Mouse (Mus musculus) testis, postnatal 10 days (tissue): ENCODE measurements around the gene Trpc4ap.

Experiments used
- DNase-seq: peaks from one replicate; pipeline ENCODE4 v3.0.0; 2021; ENCODE audit warnings: low spot score

The Trpc4ap gene

GRCm38 (mm10) chr2:155693136-155693535 lies 952 bp upstream of the Trpc4ap start:
- DNase-seq = no peak

GRCm38 (mm10) chr2:155691336-155691722 lies 855 bp downstream of the Trpc4ap start:
- DNase-seq = no peak

GRCm38 (mm10) chr2:155689211-155689610 lies 3.0 kb downstream of the Trpc4ap start:
- DNase-seq = no peak

GRCm38 (mm10) chr2:155687746-155688145 lies 4.4 kb downstream of the Trpc4ap start:
- DNase-seq = no peak

GRCm38 (mm10) chr2:155686572-155686971 lies 5.6 kb downstream of the Trpc4ap start:
- DNase-seq = no peak

- no peak for DNase-seq
These were observed 8.4 kb downstream of the Trpc4ap start for GRCm38 (mm10) chr2:155683821-155684220.

- no peak for DNase-seq
These were observed 9.0 kb downstream of the Trpc4ap start for GRCm38 (mm10) chr2:155683137-155683536.

- DNase-seq = no peak
These were observed 10.3 kb downstream of the Trpc4ap start for GRCm38 (mm10) chr2:155681874-155682273.

- no peak for DNase-seq
These were observed 11.0 kb downstream of the Trpc4ap start for GRCm38 (mm10) chr2:155681194-155681593.

- DNase-seq = no peak
These were observed 11.6 kb downstream of the Trpc4ap start for GRCm38 (mm10) chr2:155680591-155680990.

GRCm38 (mm10) chr2:155679586-155680110 lies 12.5 kb downstream of the Trpc4ap start:
- DNase-seq = no peak

- DNase-seq = no peak
These were observed 17.1 kb downstream of the Trpc4ap start for GRCm38 (mm10) chr2:155675118-155675517.

- peak; percentile 82 for DNase-seq
These were observed 18.6 kb downstream of the Trpc4ap start for GRCm38 (mm10) chr2:155673546-155673945.

- DNase-seq = no peak
These were observed 20.9 kb downstream of the Trpc4ap start for GRCm38 (mm10) chr2:155671236-155671635.

GRCm38 (mm10) chr2:155668461-155668860 lies 23.7 kb downstream of the Trpc4ap start:
- DNase-seq = peak; percentile 52

- DNase-seq = no peak
These were observed 24.3 kb downstream of the Trpc4ap start for GRCm38 (mm10) chr2:155667881-155668280.

- no peak for DNase-seq
These were observed 28.2 kb downstream of the Trpc4ap start for GRCm38 (mm10) chr2:155663910-155664460.

- peak; percentile 66 for DNase-seq
These were observed 29.1 kb downstream of the Trpc4ap start for GRCm38 (mm10) chr2:155663097-155663496.

- DNase-seq = no peak
These were observed 29.8 kb downstream of the Trpc4ap start for GRCm38 (mm10) chr2:155662390-155662789.

GRCm38 (mm10) chr2:155655759-155656372 lies 36.3 kb downstream of the Trpc4ap start:
- DNase-seq = no peak

GRCm38 (mm10) chr2:155652618-155653017 lies 39.6 kb downstream of the Trpc4ap start:
- no peak for DNase-seq

GRCm38 (mm10) chr2:155645746-155646145 lies 46.4 kb downstream of the Trpc4ap start:
- no peak for DNase-seq

GRCm38 (mm10) chr2:155641540-155642472 lies 50.4 kb downstream of the Trpc4ap start:
- no peak for DNase-seq
